Mouse (Mus musculus) hematopoietic stem cell, adult 5-6 weeks (primary cell): Measurements from ENCODE around the gene Edn2. TPM values are rescaled to one million over a fixed set of nuclear protein-coding genes. Genes with fewer than 3 reads are reported as not detected.

Experiments
- ATAC-seq, 2 experiments: fragments of 125-278 bp in 1 of 2; replicated peaks in 1 of 2; 2 replicates each; pipeline ENCODE4 v1.8.0; 2016 to 2017; ENCODE audit warnings: inconsistent platforms in 2 of 2, mild to moderate bottlenecking in 2 of 2, moderate number of reproducible peaks in 2 of 2, low read depth in 1 of 2, moderate TSS enrichment in 1 of 2; ENCODE audit not compliant: low FRiP score in 2 of 2, poor library complexity in 2 of 2, severe bottlenecking in 2 of 2, insufficient read depth in 1 of 2, low TSS enrichment in 1 of 2
- total RNA-seq: library from RNA; stranded (forward); fragments of 172-1452, 232-1000 nt; gene quantifications from 2 replicates; pipeline ENCODE4 v1.2.3, GENCODE M21; 2017

Gene Edn2
- total RNA-seq, 1 experiment from 2014 or later = not detected

- peak; percentile 23 to 40; a peak in 1 of 4 replicates for ATAC-seq
Observed at GRCm38 (mm10) chr4:120188204-120188603, 27.2 kb downstream of the Edn2 start.

- ATAC-seq = peak; percentile 90 to 92
Observed at GRCm38 (mm10) chr4:120188651-120189161, 27.7 kb downstream of the Edn2 start.

GRCm38 (mm10) chr4:120189941-120190340 is 28.9 kb downstream of the Edn2 start:
- ATAC-seq = no peak

- ATAC-seq = no peak
Observed at GRCm38 (mm10) chr4:120191987-120192386, 31.0 kb downstream of the Edn2 start.

- ATAC-seq = no peak
Observed at GRCm38 (mm10) chr4:120194026-120194425, 33.0 kb downstream of the Edn2 start.

GRCm38 (mm10) chr4:120194965-120195364 is 34.0 kb downstream of the Edn2 start:
- no peak for ATAC-seq

GRCm38 (mm10) chr4:120199184-120199885 is 38.3 kb downstream of the Edn2 start:
- peak; percentile 12 to 47; a peak in 1 of 4 replicates for ATAC-seq

- ATAC-seq = no peak
Observed at GRCm38 (mm10) chr4:120200551-120201266, 39.7 kb downstream of the Edn2 start.

GRCm38 (mm10) chr4:120204357-120204942 is 43.4 kb downstream of the Edn2 start:
- no peak for ATAC-seq

GRCm38 (mm10) chr4:120206471-120206891 is 45.5 kb downstream of the Edn2 start:
- ATAC-seq = no peak

- no peak for ATAC-seq
Observed at GRCm38 (mm10) chr4:120212080-120212479, 51.1 kb downstream of the Edn2 start.

- ATAC-seq = no peak
Observed at GRCm38 (mm10) chr4:120212812-120213211, 51.8 kb downstream of the Edn2 start.

GRCm38 (mm10) chr4:120215915-120216591 is 55.0 kb downstream of the Edn2 start:
- peak in 1 of 2 experiments; percentile 60; a peak in 2 of 4 replicates for ATAC-seq

GRCm38 (mm10) chr4:120216883-120217282 is 55.9 kb downstream of the Edn2 start:
- ATAC-seq = no peak
